Mouse (Mus musculus) erythroblast, embryonic 14.5 days (primary cell): ENCODE measurements around the gene Slc25a20.

ENCODE experiments used
- GATA1 ChIP-seq: IDR thresholded peaks from 2 replicates; pipeline ENCODE4 v1.6.1; 2012; ENCODE audit warnings: low read length, inconsistent platforms, mixed read lengths
- TAL1 ChIP-seq: IDR thresholded peaks from 3 replicates; pipeline ENCODE4 v1.6.1; 2012; ENCODE audit warnings: low read length, inconsistent platforms, mixed read lengths

DNA sequence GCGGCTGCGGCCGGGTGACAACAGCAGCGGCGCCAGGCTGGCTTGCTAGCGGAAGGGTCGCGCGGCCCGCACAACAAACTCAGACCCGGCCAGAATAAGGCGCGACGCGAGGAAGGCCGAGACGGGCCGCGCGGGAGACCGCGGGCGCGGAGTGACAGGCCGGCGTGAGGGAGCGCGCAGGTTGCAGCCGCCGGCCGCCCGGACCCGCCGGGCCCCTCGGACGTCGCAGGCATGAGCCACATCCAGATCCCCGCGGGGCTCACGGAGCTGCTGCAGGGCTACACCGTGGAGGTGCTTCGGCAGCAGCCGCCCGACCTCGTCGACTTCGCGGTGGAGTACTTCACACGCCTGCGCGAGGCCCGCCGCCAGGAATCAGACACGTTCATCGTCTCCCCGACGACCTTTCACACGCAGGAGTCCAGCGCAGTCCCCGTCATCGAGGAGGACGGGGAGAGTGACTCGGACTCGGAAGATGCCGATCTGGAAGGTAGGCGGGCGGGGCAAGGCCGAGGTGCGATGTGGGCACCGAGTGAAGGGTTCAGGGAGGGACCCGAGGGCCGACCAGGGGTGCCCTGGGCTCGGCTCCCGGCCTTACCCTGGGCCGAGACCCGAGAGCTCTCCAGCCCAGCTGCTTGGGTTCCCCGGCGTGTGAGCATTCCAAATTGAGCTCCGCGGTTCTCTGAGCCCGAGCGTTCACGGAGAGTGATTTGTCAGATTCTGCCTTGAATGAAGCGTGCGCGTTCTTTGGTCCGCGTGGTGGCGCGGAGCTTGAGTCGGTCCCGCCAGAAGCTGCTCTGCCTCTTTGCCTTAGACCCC lies 30.5 kb downstream of the Slc25a20 start:
- TF ChIP-seq GATA1 (no peak), TAL1 (no peak)
